Mouse (Mus musculus) spleen, postnatal 36 days (tissue): ENCODE measurements around the gene Atxn7l1.

ENCODE experiments used
- DNase-seq, 2 experiments: peaks; one replicate each; pipeline ENCODE4 v3.0.0; 2022; ENCODE audit warnings: low spot score in 2 of 2, mixed read lengths in 1 of 2

The Atxn7l1 gene

DNA sequence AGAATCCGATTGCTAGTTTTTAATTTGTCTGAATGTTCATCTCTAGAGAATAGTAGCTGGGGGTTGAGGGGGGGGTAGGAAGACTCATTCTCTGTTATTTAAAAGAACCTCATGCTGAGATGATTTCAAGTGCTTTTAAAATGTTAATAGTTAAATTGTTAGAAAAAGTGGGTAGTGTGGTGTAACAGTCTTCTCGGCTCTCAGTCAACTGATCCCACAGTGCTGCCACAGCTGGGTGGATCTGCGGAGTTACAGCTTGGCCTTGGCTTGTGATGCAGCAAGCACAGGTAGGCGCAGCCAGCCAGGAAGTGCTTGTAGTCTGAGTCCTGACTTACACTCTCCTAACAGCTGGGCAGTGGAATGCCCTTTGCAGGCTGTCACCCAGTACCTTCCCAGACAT lies 125.7 kb downstream of the Atxn7l1 start:
- DNase-seq: no peak

DNA sequence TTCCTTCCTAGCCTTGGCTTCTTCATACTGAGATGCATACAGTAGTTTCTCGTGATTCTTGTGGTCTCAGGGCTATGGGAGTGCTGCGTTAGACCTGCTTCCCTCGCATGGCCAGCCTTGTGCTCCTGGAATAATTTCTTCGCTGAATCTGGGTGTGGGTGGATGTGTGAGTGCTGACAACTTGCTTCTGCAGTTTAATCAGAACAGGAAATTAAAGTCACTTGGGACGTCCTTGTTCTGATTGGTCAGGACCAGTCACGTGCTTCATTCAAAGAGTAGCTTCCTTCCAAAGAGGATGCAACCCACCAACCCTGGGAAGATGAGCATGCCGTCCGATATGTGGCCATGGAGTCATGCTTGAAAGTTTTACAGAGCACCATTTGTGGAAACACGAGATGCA lies 126.2 kb downstream of the Atxn7l1 start:
- DNase-seq: no peak

DNA sequence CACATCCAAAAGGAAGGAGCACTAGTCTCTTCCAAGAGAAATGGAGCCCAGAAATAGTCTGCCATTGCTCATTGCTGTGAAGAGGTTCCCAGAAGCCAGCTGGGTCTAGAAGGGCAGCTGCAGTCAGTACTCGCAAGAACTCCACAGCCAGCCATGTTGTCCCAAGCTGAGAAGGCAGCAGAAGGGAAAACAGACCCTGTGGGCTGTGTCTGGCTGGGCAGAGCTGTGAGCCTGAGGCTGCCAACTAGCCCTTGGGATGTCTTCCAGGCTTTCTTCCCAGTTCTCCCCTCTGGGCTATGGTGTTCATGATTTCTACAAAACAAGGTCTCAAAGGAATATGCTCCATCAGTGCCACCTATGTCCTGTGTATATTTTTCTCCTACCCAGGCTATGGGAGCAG lies 128.5 kb downstream of the Atxn7l1 start:
- no peak for DNase-seq

DNA sequence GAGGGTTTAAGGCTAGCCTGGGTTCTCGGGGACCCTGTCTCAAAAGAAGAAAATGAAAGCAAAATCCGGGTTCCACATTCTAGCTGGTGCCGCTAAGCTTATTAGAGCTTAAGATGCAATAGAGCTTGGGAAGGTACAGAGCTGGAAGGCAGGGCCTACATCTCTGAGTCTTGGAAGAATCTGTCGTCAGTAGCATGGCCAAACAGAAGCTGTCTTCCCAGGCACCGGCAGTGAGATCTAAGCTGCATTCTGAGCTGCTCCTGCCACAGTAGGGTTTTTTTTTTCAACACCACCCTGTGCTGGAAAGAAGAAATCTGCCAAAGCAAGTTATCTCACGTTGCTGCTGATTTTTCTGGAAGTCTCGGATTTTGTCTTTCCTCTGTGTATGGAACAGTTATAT lies 129.9 kb downstream of the Atxn7l1 start:
- DNase-seq: no peak

DNA sequence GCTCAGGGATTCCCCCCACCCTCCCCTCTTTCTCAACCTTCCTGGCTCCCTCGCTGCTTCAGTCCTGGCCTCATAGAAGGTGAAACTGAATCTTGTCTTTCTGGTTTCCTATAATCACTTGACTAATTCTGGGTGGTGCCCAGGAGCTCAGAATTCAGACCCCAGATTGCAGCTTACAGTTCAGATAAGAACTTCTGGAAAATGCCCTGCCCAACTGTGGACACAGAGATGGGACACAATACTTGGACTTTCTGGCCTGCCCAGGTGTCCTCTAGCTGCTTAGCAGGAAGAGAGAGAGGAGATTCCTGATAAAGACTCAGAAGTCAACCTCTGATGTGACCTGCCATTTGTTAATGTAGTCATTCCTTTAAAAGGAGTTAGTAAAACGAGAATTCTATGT lies 131.7 kb downstream of the Atxn7l1 start:
- no peak for DNase-seq

DNA sequence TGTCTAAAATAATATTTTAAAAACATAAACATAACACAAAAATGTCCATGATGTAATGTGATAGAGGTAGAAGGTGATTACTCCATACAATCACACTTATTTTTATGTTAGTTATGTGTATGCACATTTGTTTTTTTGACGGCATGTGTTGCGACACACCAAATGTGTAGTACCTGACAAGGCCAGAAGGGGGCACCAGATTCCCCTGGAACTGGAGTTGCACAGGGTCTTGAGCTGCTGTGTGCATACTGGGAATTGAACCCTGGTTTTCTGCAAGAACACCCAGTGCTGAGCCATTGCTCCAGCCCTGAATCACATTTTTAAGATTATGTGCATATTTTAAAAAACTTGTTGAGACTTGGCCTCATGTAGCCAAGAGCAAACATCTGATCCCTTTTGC lies 133.3 kb downstream of the Atxn7l1 start:
- DNase-seq: peak; percentile 39 to 60

DNA sequence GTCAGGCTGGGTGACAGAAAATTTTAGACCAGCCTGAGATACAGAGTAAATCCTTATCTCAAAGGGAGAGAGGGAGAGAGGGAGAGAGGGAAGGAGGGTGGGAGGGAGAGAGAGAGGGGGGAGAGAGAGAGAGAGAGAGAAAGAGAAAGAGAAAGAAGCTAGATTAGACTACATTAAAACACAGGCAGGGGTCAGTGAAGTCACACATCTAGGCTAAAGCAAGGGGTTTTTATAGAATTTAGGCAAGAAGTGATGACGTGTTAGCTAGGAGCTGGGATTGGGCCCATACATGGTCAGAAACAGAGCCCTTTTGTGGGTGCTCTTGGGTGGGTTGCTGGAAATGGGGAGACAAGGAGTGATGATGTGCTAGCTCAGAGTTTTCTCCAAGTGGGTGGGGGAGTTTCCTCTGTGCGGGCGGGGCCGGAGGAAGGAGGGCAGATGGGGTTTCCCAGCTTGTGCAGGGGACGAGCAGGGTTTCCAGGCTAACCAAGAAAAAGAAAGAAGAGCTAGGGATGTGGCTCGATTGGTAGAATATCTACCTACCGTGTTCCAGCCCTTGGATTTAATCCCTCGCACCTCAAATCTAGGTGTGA lies 136.9 kb downstream of the Atxn7l1 start:
- DNase-seq: no peak

DNA sequence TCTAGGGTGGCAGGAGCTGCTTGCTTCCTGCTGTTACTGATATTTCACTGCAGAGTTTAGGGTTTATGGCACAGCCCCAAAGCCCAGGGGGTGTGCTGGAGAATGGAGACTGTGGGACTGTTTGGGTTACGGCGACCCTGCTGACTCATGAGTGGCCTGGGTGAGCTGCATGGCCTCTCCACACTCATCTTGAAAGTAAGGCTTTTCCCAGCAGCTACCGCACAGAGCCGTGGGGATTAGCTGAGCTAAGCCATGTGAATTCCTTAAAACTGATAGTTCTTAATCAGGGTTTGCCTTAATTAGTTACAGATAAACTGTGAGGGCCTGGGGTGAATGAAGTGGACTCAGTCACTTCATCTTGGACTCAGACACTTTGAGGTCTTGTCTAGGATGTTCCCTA lies 137.9 kb downstream of the Atxn7l1 start:
- no peak for DNase-seq

DNA sequence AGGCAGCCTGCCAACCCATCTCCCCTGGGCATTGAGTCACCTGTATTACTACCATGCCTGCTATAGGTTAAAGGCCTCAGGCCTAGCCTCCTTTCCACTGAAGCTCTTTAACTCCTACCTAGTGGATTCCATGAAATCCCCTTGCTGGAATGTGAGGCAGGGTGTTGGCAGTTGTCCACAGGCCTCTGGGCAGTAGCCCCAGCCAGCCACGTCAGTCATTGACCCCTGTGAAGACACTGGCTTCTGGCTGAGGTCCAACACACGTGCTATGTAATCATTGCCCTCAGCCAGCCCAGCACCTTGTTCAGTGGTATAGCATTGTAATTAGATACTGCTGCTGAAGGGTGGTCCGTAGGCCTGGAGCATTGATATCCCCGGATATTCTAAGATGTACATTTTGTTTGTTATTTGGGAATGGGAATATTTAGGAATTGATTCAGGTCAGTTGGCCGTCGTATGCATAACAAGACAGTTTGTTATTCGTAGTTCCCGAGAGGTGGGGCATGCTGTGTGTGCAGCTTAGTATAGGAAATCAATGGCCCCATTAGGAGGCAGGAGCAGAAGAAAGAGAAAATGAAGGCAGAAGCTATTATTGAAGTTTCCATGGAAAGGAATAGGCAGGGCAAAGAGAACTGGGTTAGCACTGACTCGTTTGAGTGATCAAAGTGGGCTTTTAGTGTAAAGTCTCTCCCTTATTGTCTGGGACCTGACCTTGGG lies 138.6 kb downstream of the Atxn7l1 start:
- DNase-seq: no peak

DNA sequence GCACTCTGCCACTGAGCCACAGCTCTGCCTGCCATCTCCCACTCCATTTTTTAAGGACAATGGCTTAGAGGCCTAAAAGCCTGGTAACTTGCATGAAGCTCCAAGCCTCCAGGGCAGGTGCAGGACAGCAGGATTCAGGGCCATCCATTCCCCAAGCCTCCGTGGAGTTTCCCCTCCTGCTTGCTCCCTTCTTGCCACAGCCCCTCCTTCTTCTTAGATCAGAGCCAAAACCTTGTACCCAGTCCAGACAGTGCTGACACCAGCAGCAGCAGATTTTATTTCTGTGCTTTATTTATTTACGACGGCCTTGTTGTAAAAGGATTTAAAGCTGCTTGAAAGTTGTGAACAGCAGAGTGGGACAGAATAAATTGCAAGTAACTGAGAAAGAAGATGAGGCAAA lies 140.2 kb downstream of the Atxn7l1 start:
- no peak for DNase-seq

DNA sequence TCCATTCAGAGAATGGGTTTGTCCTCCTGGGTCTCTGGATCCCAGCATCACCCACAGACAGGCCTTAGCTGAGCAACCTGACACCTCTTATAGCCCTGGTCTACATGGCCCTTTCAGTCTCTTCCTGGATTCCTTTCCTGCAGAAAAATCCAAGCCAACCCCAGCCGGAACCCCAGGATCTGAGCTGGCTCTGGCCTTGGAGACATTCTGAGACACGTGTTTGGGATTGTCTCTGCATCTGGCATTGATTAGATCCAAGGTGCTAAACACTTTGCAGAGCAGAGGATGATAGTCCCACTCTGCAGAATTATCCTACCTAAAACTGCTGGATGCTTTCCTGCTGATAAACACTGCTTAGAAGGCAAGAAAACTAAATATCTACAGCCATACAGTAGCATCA lies 141.3 kb downstream of the Atxn7l1 start:
- DNase-seq: no peak

DNA sequence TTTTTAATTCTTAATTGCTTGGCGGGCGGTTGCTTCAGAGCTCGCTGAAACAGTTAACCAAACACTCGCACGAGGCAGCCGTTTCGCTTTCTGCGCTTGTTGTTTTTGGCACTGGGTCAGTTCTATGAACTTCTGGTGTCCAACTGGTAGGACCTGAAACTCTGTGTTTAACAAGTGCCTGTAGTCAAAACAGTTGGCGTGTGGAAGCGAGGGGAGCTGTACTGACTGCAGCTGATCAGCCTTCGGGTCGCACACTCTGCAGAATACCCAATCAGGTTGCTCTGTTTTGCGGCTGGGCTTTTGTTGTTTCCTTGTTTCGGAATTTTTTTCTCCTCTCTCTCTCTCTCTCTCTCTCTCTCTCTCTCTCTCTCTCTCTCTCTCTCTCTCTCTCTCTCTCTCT lies 154.6 kb downstream of the Atxn7l1 start:
- DNase-seq: peak; percentile 63 to 64

DNA sequence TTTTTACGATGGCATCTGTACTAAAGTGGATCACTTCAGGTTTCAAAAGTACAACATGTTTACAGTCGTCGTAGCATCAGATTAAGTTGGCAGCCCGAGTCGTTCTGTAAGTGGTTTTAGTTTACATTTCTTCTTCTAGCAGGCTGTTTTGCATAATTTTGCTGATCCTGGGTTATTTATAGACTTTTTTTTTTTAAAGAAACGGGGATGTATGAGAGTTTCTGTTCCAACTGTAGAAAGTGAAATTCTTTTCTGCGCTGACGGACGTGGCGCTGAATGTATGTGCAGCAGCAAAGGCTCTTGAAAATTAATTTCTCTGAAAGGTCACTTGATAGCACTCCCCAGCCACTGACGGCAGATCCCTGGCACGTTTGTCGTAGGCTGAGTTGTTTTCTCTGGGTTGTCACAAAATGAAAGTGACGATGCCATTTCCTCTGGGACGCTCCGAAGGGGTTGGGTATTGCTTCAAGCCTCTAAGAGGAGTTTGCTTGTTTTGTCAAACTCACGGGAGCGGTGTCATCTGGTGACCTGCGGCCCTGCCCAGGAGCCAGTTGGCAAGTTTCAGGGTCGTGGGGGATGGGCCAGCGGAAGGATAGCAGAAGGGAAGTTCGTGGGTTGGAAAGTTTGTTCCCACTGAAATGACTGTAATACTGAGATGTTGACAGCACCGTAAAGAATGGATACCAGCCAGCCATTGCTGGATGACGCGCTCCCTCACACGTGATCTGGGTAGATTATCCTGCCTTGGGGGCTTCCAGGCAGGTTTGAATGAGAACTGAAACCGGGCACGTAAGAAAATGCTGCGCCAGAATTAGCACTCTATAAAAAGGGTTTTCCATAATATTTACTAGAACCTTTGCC lies 155.3 kb downstream of the Atxn7l1 start:
- DNase-seq: peak; percentile 46 to 59

DNA sequence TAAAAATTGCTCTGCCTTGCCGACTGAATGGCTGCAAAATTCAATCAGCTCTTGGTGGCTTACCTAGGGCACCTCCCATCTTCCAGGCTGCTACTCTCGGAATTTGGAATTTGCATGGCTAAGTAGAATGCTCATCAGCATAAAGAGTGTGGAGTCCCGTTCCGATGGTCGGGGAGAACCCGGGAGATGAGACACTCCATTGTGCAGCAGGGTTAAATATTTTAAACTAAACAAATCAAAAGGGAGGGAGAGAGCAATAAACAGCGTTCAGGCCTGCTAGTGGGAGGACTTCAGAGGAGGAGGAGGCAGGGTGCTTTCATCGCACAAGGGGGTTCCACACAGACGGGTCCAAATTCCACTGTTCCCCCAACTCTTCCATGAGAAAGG lies 155.9 kb downstream of the Atxn7l1 start:
- no peak for DNase-seq

DNA sequence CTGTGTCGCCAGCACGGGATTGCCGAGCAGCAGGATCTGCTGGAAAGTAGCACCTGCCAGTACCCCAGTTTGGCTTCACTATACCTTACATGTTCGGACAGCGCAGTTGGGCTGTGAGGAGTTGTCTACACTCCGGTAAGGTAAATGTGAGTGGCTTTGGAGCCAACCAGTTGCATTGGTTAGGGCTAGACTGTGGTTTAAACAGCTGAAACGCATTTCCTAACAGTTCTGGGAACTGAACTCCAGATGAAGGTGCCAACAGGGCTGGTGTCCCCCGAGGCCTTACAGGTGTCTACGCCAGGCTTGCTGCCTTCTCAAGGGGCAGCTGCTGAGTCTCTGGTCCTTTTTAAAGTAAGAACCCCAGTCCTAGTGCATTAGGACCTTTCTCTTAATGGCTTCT lies 157.6 kb downstream of the Atxn7l1 start:
- DNase-seq: no peak

DNA sequence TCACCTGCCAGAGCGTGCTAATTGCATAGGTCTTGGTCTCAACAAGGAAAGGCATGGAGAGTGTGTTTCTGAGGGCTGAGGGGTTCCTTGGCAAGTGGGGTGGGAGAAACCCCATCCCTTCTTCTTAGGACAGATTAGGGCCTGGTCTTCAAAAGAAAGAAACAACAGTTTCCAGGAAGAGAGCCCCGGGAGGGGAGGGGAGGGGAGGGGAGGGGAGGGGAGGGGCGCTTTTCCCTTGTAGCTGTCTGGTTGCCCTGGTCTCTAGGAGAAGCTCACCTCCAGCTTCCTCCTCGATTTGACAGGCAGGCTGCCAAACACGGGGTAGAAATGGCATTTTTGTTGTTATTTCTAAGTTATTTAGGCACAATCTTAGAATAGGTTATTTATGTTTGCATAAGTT lies 159.0 kb downstream of the Atxn7l1 start:
- DNase-seq: no peak

DNA sequence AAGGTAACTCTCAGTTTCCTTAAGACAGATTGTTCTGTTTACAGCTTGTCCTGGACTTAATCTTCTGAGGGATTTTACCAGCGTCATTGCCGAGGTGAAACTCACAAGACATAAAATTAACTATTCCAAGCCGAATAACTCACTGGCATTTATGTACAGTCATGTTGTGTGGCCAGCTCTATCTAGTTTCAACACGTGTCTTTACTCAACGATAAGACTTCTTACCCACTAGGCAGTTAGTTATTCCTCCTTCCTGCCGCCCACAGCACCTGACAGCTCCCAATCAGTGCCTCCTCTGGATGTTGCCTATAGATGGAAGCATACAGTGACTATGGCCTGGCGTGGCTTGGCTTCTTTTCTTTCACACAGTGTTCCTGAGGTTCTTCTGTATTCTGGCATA lies 161.2 kb downstream of the Atxn7l1 start:
- no peak for DNase-seq

DNA sequence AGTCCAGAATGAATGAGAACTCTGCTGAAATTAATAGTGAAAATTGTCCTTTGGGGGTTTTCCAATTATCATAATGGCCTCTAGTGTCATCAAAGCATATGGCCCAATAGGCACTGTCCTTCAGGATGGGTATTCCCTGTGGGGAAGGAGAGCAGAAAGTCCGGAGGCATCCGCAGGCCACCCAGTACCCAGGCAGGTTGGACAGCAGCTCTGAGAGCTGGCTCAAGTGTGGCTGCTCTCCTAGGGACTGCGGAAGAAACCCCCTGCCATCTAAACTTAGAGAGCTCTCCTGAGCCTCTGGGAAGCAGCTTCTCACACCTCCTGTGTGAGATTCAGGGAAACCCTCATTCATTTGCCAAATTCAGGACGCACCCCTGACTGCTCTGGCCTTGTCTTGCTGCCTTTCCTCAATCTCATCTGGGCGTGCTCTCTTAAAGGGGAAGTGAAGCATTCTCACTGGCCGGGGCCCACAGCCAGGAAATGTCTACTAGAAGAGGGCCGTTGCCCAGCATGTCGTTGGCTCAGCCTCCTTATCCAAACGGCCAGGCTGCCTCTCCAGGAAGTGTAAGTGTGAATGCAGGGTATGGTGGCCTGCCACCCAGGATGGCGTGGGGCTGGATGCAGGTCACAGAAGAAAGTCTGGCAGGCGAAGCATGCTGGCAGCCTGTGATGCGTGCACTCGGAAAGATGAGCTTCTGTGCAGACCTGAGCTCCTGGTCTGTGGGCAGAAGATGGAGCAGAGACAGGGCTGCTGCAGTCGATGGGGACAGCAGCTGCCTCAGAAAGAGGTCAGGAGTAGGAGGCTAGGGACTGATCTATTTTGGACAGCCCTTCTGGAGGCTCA lies 166.6 kb downstream of the Atxn7l1 start:
- peak; percentile 81 to 84 for DNase-seq

DNA sequence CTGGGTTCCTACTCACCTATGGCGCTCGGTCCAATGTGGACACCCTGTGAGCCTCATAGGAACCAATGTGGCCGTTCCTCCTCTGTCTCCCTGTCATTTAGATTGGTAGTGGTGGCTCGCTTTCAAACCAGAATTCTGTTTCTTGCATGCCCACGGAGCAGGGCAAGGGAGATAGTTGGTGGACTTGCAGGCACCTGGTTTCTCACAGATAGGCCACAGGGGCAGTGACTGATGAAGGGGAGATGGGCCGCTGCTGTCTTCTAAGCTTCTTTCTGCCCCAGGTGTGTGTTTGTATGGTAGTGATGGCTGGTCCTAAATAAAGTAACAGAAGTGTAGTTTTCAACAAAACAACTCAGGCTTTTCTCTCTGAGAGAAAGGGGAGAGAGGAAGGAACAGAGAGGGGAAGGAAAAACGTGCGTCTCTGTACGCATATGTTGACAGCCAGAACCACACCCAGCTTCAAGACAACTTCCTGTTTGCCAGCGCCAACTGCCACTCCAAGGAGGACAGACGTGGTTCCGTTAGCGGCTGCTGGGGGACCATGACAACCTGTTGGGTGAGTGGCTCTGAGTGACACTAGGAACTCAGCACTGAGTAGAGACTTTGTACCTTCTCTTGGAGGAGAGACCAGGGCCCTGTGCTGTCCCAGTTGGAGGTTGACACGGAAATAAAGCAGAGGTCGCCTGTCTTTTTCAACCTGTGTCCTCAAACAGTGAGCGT lies 167.6 kb downstream of the Atxn7l1 start:
- peak; percentile 73 to 76 for DNase-seq

DNA sequence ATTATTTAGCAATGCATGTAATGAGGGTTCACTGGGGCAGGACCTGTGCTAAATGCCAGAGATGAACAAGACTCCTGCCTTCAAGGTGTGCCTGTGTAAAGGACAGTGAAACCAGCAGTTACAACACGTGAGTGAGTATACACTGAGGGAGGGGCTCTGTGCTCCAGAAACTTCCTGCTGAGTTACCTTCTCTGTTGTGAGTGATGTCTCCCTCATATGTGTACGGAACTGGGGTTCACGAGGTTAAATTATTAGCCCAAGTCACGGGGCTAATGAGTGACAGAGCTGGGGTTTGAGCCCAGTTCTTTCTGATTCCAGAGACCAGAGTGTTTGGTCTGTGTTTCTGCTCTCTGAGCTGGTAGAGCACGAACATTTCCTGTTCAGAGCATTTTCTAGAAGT lies 168.3 kb downstream of the Atxn7l1 start:
- DNase-seq: peak; percentile 30 to 38

DNA sequence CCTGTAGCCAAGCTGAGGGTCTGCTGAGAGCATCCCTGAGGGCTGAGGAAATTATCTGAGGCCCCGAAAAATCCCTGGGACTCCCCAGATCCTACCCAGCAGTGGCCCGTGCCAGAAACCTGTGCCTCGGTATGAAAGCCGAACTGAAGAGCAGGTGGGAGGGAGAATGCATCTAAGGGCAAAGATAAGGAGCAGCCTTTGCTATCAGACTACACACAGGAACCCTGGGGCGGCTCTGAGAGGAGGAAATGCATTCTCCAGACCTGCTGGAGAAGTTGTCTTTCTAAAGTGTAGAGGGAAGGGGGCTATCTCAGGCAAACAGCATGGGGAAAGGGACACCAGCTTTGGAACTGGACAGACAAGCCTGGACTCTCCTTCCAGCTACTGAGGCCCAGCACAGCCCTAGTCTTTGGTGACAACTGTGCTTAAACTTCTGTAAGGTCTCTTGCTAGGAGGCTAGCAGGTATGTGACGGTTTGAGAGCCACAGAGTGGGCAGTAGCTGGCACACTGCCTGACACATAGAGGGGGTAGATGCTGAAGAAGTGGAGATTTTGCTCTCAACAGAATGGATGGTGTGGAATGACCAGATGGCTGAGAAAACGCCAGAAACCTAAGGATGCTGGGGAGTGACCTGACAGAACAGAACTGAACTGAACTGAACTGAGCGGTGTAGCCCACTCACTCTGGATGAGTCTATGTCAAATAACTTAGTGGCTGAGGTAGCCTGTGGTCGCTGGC lies 170.5 kb downstream of the Atxn7l1 start:
- peak; percentile 31 to 61 for DNase-seq
